Mouse (Mus musculus): ENCODE data around the gene Golga2.

DNA sequence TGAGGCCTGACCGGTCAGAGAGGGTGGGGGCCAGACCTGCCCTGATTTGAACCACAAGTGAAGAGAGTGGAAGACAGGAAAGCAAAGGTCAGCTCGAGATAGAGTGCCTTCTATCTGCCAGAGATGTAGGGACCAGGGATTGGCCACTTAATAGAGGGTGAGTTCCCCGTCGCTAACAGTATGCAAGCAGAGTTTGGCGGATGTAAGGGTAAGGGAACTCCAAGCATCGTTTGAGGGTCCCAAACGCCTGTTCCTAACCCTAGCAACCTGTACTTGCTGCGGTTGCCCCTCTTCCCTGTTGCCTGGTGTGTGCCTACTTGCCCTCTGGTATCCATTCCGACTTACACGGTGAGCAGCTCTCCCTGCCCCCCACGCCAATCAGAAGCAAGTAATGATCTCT lies 33.5 kb downstream of the Golga2 start:
- TF ChIP-seq POLR2A (IDR thresholded peaks at IDR 0.05; ENCODE audit: low read depth, low read length) (no peak), CTCF (IDR thresholded peaks at IDR 0.05; ENCODE audit: borderline replicate concordance, insufficient read depth, low read length) (no peak)
